Mouse (Mus musculus) bone marrow macrophage, adult 2 months (primary cell): ENCODE results near the gene Dnajc14.

Experiments used
- CTCF ChIP-seq: IDR thresholded peaks from 2 replicates; pipeline ENCODE4 v1.5.1; 2012; ENCODE audit warnings: low read depth, mild to moderate bottlenecking, low read length, moderate library complexity
- POLR2A ChIP-seq: IDR thresholded peaks from 2 replicates; pipeline ENCODE4 v1.6.1; 2012; ENCODE audit warnings: mild to moderate bottlenecking, low read depth, low read length, borderline replicate concordance

DNA sequence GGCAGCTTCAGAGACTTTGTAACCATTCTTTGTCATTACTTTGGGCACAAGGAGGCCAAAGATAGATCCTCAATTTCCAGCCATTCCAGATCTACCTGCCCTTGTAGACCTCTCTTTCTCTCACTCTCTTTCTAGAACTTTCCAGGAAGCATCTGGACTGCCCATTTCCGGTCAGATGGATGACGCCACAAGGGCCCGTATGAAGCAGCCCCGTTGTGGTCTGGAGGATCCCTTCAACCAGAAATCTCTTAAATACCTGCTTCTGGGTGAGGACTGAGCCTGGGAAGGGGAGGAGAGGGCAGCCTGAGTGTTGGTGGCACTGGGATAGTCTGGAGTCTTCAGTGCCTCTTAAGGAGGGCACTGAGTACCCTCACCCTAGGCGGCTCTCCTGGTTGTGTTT is 9.5 kb upstream of the Dnajc14 start:
- TF ChIP-seq CTCF (no peak), POLR2A (no peak)
